Mouse (Mus musculus) urinary bladder, postnatal 25 days (tissue): Measurements from ENCODE around the gene Bpifa6.
A peak's percentile ranks its signal among the peaks of the same experiment; 100 is the strongest.
"Not testable (repeated sequence)": the region's sequence is repeated elsewhere in the genome, so short reads cannot be mapped to it uniquely, and the experiment has no call there.

Experiments
- DNase-seq: peaks from one replicate; pipeline ENCODE4 v3.0.0; 2022; ENCODE audit warnings: low spot score

The Bpifa6 gene

GRCm38 (mm10) chr2:153974582-153974981 lies at the start of gene Bpifa6:
Gene Bpifa6 (plus strand): TSS chr2:153974945.
- DNase-seq = no peak

GRCm38 (mm10) chr2:153929871-153930413 lies 44.8 kb upstream of the Bpifa6 start:
- peak; percentile 30 for DNase-seq

- no peak for DNase-seq
These were observed 43.6 kb upstream of the Bpifa6 start for GRCm38 (mm10) chr2:153931125-153931524.

GRCm38 (mm10) chr2:153933311-153933710 lies 41.4 kb upstream of the Bpifa6 start:
- no peak for DNase-seq

GRCm38 (mm10) chr2:153935348-153935747 lies 39.4 kb upstream of the Bpifa6 start:
- no peak for DNase-seq

GRCm38 (mm10) chr2:153937843-153938242 lies 36.9 kb upstream of the Bpifa6 start, which contains the start of gene Bpifb4:
Gene Bpifb4 (plus strand): TSS chr2:153938212.
- DNase-seq = no peak

- peak; percentile 33 for DNase-seq
These were observed 31.2 kb upstream of the Bpifa6 start for GRCm38 (mm10) chr2:153943537-153943936.

- no peak for DNase-seq
These were observed 30.2 kb upstream of the Bpifa6 start for GRCm38 (mm10) chr2:153944567-153944966.

- peak; percentile 36 for DNase-seq
These were observed 21.8 kb upstream of the Bpifa6 start for GRCm38 (mm10) chr2:153952897-153953296.

- peak; percentile 12 for DNase-seq
These were observed 20.9 kb upstream of the Bpifa6 start for GRCm38 (mm10) chr2:153953836-153954235.

GRCm38 (mm10) chr2:153962821-153963331 lies 11.9 kb upstream of the Bpifa6 start:
- DNase-seq = no peak

GRCm38 (mm10) chr2:153963334-153963733 lies 11.4 kb upstream of the Bpifa6 start:
- DNase-seq = no peak

- no peak for DNase-seq
These were observed 4.5 kb upstream of the Bpifa6 start for GRCm38 (mm10) chr2:153970221-153970620.

GRCm38 (mm10) chr2:153995770-153996169 lies 21.0 kb downstream of the Bpifa6 start:
- DNase-seq = peak; percentile 76

GRCm38 (mm10) chr2:154000501-154000900 lies 25.8 kb downstream of the Bpifa6 start:
- DNase-seq = no peak

- no peak for DNase-seq
These were observed 26.3 kb downstream of the Bpifa6 start for GRCm38 (mm10) chr2:154001056-154001455.

- no peak for DNase-seq
These were observed 29.7 kb downstream of the Bpifa6 start for GRCm38 (mm10) chr2:154004456-154004855.

- DNase-seq = no peak
These were observed 30.3 kb downstream of the Bpifa6 start for GRCm38 (mm10) chr2:154005094-154005493.

GRCm38 (mm10) chr2:154005734-154006133 lies 31.0 kb downstream of the Bpifa6 start:
- no peak for DNase-seq

- no peak for DNase-seq
These were observed 31.6 kb downstream of the Bpifa6 start for GRCm38 (mm10) chr2:154006331-154006730.

GRCm38 (mm10) chr2:154007381-154007780 lies 32.6 kb downstream of the Bpifa6 start:
- no peak for DNase-seq

GRCm38 (mm10) chr2:154007965-154008364 lies 33.2 kb downstream of the Bpifa6 start, which contains the start of gene Bpifa2:
Gene Bpifa2 (plus strand): TSS chr2:154008265.
- DNase-seq = no peak

- no peak for DNase-seq
These were observed 43.2 kb downstream of the Bpifa6 start for GRCm38 (mm10) chr2:154017990-154018389.

- DNase-seq = not testable (repeated sequence)
These were observed 49.9 kb downstream of the Bpifa6 start for GRCm38 (mm10) chr2:154024676-154025075.
